Mouse (Mus musculus) right cerebral cortex, postnatal 25 days (tissue): ENCODE results near the gene Tekt1.
"Not testable (repeated sequence)": the region's sequence is repeated elsewhere in the genome, so short reads cannot be mapped to it uniquely, and the experiment has no call there.

ENCODE experiments used
- DNase-seq: peaks from one replicate; pipeline ENCODE4 v3.0.0; 2022

The Tekt1 gene

DNA sequence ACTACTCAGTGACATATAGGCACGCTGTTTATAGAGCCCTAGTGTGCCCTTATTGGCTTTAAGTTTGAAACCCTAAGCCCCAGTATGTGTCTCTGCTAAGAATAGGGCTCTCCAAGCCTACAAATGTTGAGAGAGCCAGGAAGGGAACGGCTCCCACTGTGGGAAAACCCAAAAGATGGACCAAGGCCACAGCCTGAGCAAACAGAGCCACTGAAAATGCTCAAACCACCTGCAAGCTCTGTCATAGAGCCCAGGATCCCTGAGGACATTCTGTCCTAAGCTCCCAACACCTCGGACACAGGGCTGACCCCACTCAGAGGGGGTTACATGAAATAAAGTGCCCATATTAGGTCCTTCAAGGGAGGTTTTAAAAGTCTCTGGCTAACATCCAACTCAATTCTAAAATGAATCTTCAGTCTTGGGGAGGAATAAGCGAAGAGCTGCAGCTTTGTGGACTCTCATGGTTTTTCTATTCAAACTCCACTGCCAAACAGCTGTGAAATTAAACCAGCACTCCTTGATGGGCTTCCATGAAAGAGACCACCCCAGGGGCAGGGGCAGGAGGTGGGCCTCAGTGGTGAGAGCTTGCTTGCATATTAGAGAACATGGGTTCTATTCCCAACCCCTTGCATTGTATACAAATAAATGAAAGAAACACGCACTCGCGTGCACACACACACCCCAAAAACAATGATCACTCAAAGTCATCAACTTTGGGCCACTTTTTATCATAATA, 27.3 kb upstream of the Tekt1 start:
- no peak for DNase-seq

DNA sequence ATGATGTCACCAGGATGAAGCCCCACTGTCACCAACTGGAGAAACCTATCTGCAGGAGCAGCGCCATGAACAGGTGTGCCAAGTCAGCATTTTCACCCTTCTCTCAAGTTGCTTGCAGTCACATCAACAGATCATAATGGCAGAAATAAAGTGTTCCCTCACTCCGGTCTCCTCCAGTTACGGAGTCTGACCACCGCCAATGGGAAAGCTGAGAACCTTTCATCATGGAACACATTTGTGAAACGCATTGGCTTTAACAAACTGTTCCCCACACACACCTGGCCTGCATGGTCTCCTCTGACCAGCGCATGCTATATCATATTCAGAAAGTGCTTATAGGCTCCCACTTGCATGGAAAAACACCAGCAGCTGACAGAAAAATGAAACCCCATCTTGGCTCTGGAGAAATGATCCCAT, 25.9 kb upstream of the Tekt1 start:
- DNase-seq = no peak

DNA sequence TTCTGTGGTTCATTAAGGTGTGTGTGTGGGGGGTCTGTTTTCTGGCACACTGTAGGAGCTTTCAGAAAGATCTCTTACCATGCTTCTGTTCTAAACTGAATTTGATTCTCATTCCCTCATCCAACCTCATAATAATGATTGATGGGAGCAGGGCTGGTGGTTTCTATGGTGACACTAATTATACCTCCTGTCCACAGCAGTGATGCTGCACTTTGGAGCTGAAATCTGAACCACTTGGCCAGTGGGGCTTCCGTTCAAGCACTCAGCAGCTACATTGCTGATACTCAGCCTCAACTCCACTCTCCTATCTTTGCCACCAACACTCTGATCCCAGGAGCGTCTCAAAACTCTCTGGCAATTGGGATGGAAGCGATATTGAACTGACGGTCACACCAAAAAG, 17.1 kb upstream of the Tekt1 start:
- no peak for DNase-seq

DNA sequence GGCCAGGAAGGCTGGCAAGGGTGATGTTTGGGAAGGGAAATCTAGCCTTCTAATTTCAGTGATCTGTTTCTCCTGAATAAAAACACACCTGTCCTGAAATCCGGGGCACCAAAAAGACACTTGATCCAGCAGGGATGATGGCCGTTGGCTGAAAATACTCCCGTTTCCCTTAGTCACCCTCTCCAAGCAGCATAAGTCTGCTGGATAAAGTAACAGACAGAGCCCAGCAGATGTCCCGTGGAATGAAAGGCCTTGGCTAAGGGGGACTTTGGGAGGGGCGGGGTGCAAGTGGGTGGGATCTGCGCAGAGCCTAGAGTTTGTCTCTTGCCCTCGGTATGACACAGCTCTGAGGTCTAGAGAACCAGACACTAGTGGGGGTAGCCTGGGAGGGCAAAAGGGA, 16.0 kb upstream of the Tekt1 start:
- DNase-seq = no peak

DNA sequence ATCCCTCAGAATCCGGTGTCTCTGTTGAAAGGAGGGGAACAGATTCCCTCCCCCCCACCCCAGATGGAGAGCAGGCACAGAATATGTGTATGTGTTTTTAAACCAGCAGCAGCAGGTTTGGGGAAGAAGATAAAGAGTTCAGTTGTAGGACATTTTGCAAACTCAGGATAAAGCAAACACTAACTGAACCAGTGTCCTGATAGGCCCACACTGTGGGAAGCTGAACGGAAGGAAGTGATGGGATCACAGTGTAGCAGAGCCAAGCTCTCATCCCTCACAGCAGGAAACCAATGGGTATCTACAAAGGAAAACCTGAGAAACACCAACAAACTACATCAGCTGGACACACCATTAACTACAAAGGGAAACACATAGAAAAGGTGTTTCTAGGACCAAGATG, 14.3 kb upstream of the Tekt1 start:
- DNase-seq = no peak

DNA sequence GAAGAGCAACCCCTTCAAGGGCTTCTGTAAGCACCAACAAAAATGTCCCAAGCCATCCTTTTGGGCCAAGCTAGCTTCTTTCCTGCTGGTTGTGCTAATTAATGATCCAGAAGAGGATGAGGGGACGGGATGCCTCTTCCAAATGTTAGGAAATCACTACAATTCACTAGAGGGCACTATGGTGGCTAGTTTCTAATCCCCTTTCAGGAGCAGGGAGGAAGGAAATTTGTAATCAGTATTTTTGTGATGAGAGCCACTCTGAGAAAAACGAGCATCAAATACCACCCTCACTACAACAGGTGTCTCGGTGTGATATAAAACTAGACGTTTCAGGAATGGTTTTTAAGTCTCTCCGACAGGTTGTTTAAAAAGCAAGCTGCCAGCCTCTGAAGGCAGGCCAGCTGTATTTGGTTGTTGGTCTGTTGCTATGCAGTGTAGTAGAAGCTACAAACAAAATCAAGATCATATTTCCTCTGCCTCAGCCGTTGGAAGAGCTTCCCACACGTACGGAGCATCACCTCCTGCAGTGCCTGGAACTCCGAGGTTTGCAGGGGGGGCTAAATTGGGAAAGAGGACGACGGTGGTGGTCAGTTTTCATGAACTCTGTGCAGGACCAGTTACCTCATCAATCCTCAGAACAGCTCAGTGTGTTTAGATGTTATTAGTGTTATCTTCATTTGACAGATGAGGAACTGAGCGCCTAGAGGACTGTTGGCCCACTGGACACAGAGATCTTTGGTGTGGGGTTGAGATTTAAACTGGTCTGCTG, 7.8 kb upstream of the Tekt1 start:
- DNase-seq = no peak

DNA sequence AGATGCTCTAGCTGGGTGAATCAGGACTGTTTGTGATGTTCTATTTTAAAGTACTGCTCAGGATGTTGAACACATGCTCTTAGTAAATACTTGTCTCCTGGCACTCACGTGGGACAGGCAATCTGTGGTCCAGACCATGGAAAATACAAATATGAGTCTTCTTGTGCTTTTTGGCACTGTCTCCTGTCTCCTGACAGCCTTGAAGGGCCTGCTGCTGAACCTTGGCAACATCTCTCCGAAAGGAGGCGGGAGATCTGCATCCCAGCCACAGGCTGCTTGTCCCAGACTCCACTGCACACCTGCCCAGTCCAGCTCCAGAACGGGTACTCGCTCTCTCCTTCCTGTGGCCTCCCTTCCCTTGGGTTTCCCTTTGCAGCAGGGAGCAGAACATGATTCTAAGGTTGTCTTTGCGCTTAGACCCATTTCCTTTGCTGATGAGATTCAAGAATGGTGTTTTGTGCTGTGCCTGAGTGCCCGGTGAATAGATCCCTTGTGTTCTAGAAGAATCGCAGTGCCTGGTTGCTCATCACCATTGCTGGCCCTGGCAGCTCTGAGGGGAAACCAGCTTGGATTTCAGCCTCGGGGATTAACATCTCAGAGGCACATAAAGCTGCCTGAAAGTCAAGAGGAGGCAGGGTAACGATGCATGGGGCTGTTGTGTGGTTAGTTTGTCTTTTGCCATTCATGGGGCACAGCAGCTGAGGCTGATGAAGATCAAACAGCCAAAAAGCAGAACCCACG, 5.9 kb upstream of the Tekt1 start:
- DNase-seq = no peak

DNA sequence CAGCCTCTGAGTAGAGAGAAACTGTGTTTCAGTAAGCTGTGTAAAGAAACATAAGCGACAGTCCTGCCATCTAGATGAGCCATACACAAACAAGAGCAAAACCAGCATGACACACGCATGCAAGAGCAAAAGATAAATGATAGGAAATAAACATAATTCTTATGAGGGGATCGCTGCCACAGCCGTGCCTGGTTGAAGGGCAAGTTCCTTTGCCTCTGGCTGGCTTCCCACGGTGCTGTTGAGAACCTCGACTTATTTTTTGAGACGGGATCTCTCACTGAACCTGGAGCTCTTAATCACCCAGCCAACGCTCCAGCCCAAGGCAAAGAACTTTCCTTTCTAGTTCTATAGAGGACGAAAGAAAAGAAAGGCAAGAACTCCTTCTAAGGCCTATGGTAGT, 3.9 kb upstream of the Tekt1 start:
- no peak for DNase-seq

DNA sequence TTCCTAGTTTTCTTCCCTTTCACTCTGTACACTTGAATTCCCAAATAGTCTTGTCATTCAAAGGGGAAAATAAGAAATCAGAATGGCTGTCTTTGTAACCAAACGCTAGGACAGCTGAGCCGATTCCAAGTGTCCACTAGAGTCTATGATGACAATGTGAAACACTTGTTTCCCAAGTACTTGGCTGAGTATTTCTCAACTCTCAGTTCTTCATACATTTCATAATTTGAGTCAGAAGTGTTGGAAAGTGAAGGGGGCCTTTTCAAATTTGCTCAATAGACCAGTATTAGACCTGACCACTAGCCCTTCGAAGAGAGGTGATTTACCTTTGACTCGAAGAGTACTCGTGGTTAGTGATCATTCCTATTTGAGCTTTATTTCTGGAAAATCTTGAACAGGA, 2.3 kb upstream of the Tekt1 start:
- DNase-seq = no peak

DNA sequence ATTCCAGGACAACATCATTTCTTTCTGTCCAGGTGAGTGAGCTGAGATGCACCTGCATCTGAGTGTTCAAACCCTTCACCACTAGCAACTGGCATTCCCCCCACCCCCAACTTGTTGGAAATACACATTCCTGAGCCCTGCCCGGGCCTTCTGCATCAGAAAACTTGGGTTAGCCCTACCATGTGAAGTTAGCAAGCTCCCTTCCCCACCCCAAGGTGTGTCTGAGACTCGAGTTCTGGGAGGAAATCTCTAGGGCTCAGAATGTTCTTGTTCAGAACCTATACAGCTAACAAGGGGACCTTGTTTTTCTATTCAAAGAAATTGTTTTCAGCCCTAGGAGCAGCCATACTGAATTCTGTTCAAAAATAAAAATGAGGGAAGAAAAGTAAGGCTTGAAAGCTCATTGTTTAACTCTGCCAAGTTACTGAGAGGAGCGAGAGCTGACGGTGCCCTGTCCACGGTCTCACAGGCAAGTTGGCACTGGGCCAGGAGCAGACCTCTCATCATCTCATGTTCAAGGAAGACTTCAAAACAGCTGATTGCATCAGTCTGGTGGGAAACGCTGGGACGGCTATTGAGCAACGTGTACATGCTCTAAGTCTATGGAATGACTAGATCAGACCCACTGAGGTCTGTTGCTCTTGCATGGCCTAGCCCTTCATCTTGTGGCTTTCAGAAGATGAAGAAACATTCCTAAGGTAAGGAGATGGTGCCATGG, 1.4 kb upstream of the Tekt1 start:
- no peak for DNase-seq

DNA sequence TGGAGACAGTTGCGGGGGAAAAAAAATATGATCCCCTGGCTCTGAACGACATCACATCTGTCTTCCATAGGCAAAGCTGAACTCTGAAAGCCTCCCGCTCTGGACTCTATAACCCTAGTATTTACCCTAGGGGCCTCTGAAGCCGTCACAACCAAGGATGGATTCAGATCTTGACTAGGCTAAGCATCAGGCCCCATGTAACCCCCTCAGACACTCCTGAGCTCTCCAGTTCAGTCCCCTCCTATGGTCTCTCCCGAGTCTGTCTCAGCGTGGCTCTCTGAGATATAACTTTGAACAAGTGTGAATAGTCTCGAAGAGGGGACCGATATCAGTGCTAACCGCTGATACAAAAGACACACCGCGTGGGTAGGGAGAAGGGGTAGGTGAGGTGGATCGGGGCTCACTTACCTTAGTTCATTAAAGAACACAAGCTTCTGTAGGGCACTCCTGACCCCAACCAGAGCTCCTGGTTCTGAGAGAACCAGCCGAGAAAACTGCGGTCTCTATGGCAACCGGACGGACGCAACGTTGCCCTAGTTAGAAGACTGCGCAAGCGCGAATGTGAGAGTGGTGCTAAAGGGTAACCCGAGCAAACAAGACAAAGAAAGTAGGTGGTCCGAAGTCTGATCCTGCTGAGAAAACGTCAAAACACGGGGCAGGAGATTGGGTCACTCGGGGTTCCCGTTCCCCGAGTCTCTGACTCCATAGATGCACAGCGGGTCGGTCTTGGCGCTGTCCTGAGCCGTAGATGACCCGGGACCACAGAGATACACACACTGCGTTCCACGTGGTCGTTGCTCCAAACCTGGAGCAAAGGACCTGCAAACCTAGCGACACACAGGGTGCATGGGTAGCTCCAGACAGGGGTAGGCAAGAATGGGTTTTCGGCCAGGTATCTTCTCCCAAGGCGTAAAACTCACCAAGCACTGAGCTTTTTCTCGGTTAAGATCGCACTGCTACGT, 576 bp downstream of the Tekt1 start:
- peak; percentile 64 for DNase-seq

DNA sequence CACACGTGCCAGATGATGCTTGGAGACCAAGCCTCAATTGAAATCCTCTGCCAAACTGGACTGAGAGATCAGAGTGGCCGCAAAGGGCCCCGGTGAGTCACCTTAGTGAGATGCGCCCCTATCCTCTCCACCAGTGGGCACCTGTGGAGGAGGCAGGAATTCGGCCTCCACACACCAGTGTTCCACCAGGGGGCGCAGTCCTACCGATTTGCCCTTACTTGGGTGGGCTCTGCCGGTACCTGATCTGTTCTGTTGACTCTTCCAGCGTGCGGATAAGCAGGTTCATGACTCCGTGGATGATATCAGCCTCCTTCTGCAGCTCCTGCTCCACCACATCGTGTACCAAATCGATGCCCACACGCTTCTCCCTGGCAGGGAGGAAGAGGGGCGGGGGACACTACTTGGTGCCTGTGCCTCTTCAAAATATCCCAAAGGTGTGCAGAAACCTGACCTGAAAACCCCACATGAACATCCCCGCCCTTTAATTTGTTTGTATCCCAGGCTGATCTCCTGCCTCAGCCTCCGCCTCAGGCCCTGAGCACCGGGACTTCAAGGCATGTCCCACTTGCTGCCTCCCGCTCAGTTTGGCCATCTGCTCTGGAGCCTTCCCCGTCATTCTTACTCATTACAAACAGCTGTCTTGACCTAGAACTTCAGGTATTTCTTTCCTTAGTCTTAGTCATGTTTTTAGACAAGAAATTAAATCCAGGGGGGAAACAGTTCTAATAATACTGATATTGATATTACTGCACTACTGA, 7.1 kb downstream of the Tekt1 start:
- peak; percentile 31 for DNase-seq

DNA sequence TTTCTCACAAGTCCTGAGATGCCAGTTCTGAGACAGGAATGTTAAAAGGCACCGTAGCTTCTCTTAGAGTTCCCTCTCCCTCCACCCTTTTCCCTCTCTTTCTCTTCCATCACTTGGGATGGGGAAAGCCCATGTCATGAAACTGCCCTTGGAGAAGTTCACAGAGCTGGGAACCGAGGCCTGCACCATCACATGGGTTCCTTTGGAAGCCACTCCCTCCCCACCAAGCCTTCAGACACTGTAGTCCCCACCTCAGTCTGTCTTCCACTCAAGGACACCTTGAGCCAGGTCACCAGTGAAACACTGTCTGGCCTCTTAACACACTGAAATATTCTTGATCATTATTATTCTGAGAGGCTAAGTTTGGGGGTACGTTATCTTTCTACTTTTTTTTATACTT, 9.1 kb downstream of the Tekt1 start:
- DNase-seq = no peak

DNA sequence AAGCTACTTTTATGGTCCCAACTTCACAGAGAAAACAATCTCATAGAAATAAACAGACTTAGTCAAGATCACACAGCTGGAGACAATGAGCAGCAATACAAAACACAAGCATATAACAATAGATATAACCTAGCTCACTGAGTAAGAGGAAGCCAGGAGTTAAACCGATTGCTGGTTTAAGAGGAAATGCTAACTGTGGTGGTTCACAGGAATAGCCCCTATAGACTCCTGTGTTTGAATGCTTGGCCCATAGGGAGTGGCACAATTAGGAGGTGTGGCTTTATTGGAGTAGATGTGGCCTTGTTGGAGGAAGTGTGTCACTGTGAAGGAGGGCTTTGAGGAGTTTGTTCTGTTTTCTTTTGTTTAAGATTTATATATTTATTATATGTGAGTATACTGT, 10.0 kb downstream of the Tekt1 start:
- no peak for DNase-seq

DNA sequence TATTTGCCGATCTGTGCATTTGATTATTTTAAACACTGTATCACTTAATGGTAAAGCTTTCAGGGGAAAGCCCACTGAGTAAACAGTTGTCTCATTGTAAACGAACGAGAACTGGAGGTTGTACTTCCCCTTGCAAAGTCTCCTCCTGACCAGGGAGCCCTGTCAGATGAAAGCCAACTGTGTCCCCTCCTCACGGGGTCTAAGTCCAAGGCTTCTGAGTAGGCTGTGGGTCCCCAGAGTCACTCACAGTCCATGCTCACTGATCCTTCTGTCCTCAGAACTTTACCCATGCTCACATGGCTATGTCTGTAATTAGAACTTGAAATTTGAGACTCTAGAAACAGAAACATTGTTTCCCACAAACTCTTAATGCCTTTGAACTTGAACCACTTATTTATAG, 12.6 kb downstream of the Tekt1 start:
- no peak for DNase-seq

DNA sequence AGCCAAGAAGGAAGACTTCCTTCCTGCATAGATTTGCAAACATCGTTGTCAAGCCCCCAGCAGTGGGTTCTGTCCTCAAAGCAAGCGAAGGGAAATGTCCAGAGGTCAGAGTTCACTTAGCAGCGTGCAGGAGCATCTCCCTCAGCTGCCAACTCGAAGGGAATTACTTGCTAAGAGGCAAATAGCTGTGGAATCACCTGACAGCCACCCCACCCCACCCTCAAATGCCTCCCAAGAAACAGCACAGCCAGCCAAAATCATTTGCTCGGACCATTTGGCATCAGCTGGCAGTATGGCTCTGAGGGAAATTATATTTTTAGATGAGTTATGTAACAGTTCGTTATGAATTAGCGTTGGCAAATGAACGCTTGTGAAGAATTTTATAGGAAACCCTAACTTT, 13.2 kb downstream of the Tekt1 start:
- peak; percentile 31 for DNase-seq

DNA sequence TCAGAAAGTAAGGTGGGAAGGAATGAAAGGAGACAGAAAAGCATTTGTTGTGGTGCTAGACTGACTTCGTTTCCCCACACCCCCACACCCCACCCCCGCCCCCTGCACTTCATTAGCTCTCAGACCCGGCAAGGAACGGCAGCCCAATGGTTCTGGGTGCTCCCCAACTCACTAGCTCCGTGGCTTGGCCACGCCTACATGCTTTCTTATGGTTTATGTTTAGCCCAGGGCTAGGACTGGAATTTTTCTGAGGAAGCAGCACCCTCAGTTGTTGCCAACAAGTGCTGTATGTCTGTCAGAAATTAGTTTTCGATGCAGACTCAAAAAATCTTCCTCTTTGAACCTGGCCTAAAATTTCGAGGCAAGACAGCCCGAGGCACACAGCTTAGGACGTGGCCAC, 13.7 kb downstream of the Tekt1 start:
- no peak for DNase-seq

DNA sequence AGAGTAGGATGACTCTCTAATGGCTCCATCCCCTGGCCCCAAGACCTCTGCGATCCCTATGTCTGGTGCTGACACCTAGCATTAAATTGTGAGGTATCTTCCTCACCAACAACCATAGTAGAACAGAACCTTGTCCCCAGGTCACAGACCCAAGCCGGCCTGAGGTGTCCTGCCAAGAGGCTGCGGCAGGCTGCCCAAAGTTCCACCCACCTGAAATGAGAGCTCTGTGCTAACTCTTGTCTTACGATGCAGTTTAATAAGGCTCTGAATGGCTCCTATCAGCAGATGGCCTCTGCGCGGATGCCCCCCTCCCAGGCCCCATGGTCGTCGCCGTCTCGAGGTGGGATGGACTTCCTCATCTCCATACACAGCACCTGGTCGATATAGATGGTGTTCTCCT, 17.8 kb downstream of the Tekt1 start:
- no peak for DNase-seq

DNA sequence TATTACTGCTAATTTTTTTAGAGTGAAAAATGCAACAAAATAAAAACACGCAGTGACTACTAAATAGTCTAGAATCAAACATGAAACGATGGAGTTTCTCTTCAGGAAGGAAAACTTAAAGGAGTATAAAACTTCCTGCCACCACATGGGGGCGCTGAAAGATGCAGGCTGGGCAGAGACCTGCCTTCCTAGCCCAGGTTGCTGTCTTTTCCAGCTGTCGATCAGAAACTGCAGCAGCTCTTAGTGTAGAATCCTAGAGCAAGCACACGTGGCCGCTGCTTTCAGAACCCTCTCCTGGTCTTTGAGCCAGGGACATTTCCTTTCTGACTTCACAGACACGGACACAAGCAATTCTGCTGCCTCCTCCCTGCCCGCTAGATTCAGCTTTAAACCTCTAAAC, 18.3 kb downstream of the Tekt1 start:
- no peak for DNase-seq

DNA sequence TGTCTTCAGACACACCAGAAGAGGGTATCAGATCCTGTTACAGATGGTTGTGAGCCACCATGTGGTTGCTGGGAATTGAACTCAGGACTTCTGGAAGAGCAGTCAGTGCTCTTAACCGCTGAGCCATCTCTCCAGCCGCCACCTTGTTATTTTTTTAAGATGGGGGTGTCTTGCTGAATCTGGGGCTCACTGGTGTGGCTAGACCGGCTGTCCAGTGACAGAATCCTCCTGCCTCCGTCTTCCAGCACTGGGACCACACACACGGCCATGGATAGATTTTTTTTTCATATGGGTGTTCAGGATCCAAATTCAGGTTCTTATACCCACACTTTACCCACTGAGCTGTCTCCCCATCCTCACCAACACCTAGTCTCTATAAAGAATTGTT, 19.0 kb downstream of the Tekt1 start:
- DNase-seq = not testable (repeated sequence)

DNA sequence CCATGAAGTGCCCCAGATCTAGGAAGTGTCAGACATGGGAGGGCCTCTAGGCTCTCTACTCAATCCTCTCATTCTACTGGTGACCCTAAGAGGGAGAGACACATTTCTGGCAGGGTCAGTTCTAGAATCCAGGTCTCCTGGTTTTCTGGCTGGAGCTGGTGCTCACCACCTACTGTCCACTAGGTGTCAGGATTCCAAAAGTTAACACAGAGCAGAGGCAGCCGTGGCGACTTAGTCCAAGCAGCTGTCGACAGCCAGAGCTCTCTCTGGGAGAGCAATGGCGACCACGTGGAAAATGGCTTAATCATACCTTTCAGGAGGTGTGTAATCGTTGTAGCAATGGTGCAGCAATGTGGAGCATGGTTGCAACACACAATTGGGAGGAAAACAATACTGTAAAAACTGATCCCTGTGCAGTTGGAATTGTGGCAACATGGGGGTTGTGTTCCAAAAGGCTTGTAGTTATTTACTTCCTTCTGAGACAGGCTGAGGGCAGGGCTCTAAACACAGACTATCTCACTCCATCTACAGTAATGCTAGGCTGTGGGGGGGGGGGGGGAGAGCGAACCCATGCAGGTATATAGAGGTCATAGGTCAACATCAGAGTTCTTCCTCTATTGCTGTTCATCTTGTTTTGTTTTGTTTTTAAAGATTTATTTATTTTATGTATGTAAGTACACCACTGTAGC, 19.5 kb downstream of the Tekt1 start:
- DNase-seq = peak; percentile 59
